Mouse (Mus musculus): ENCODE data around the gene Krtap3-2. TPM values are rescaled to one million over a fixed set of nuclear protein-coding genes. Genes with fewer than 3 reads are reported as not detected.

The Krtap3-2 gene
- polyA plus RNA-seq (2015; fragmentation: Nextera tagmentation; extraction: Ambion mirVana) = not detected in 2 replicates

GRCm38 (mm10) chr11:99556753-99557152, at the start of gene Krtap3-2:
Gene Krtap3-2 (minus strand): TSS chr11:99556853.

GRCm38 (mm10) chr11:99603208-99603607, 46.6 kb upstream of the Krtap3-2 start, which contains the start of gene Gm11938:
Gene Gm11938 (minus strand): TSS chr11:99603308.

GRCm38 (mm10) chr11:99597742-99598141, 41.1 kb upstream of the Krtap3-2 start, which contains the start of gene Krtap9-3:
Gene Krtap9-3 (minus strand): TSS chr11:99598105.

DNA sequence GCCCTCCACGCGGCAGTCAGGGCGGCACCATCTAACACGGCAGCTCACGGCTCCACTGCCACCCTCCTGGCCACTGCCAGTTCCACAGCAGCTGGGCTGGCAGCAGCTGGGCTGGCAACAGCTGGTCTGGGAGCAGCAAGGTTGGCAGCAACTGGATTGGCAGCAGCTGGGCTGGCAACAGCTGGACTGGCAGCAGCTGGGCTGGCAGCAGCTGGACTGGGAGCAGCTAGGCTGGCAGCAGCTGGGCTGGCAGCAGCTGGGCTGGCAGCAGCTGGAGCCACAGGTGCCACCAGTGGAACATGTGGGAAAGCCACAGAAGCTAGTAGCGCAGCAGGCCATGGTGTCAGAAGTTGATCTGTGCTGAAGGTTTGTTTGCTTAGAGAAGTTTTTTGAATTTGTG, 34.3 kb upstream of the Krtap3-2 start, which contains the start of gene Krtap1-3:
Krtap1-3 (minus strand) TSS at position 359 of the 400 bp plus-strand sequence.

DNA sequence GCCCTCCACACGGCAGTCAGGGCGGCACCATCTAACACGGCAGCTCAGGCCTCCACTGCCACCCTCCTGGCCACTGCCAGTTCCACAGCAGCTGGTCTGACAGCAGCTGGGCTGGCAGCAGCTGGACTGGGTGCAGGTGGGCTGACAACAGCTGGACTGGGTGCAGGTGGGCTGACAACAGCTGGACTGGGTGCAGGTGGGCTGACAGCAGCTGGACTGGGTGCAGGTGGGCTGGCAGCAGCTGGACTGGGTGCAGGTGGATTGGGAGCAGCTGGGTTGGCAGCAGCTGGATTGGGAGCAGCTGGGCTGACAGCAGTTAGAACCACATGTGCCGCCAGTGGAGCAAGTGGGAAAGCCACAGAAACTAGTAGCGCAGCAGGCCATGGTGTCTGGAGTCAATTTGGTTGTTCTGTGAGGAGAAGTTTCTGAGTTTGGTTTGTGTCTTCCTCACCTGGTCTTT, 26.6 kb upstream of the Krtap3-2 start, which contains the start of gene Krtap1-4:
Krtap1-4 (minus strand) TSS at position 410 of the 460 bp plus-strand sequence.

DNA sequence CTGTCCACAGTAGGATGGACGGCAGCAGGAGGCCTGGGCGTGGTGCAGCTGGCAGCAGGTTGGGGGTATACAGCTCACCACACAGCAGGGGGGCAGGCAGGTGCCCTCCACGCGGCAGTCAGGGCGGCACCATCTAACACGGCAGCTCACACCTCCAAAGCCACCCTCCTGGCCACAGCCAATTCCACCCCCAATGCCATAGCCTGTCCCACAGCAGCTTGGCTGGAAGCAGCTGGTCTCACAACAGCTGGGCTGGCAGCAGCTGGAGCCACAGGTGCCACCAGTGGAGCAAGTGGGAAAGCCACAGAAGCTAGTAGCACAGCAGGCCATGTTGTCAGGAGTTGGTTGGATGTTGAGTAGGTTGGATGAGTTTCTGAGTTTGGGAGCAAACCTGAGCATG, 24.0 kb upstream of the Krtap3-2 start, which contains the start of gene Krtap1-5:
Krtap1-5 (minus strand) TSS at position 381 of the 400 bp plus-strand sequence.

GRCm38 (mm10) chr11:99566530-99566929, 9.9 kb upstream of the Krtap3-2 start, which contains the start of gene Krtap3-1:
Gene Krtap3-1 (minus strand): TSS chr11:99566630.

GRCm38 (mm10) chr11:99559366-99559765, 2.7 kb upstream of the Krtap3-2 start, which contains the start of gene Gm11939:
Gene Gm11939 (minus strand): TSS chr11:99559466.

GRCm38 (mm10) chr11:99550765-99551164, 5.9 kb downstream of the Krtap3-2 start, which contains the start of gene Krtap3-3:
Gene Krtap3-3 (minus strand): TSS chr11:99550865.

GRCm38 (mm10) chr11:99521288-99521860, 35.3 kb downstream of the Krtap3-2 start, which contains the start of gene Krt39:
Gene Krt39 (minus strand): TSS chr11:99521338.

Other genes with a start within 250 kb of the Krtap3-2 start
- gene Krt25, start 233.9 kb downstream of the Krtap3-2 start, polyA plus RNA-seq (2015; fragmentation: Nextera tagmentation; extraction: Ambion mirVana) = not detected in 2 replicates
- not detected in 2 replicates for gene Krt26, start 218.9 kb downstream of the Krtap3-2 start, polyA plus RNA-seq (2015; fragmentation: Nextera tagmentation; extraction: Ambion mirVana)
- gene Krt27, start 205.7 kb downstream of the Krtap3-2 start, polyA plus RNA-seq (2015; fragmentation: Nextera tagmentation; extraction: Ambion mirVana) = not detected in 2 replicates
- not detected in 2 replicates for gene Krt28, start 181.9 kb downstream of the Krtap3-2 start, polyA plus RNA-seq (2015; fragmentation: Nextera tagmentation; extraction: Ambion mirVana)
- gene Krt10, start 167.5 kb downstream of the Krtap3-2 start, polyA plus RNA-seq (2015; fragmentation: Nextera tagmentation; extraction: Ambion mirVana) = 7.3 and 9.6 TPM in 2 replicates
- not detected in 2 replicates for gene Krt12, start 134.6 kb downstream of the Krtap3-2 start, polyA plus RNA-seq (2015; fragmentation: Nextera tagmentation; extraction: Ambion mirVana)
- gene Krt20, start 118.7 kb downstream of the Krtap3-2 start, polyA plus RNA-seq (2015; fragmentation: Nextera tagmentation; extraction: Ambion mirVana) = 0.06 and 0.22 TPM in 2 replicates
- gene Krt23, start 63.7 kb downstream of the Krtap3-2 start, polyA plus RNA-seq (2015; fragmentation: Nextera tagmentation; extraction: Ambion mirVana) = 0.10 TPM in 1 of 2 replicates, not detected in the other
- not detected in 2 replicates for gene Krt39, start 35.5 kb downstream of the Krtap3-2 start, polyA plus RNA-seq (2015; fragmentation: Nextera tagmentation; extraction: Ambion mirVana)
- not detected in 2 replicates for gene Krt40, start 13.7 kb downstream of the Krtap3-2 start, polyA plus RNA-seq (2015; fragmentation: Nextera tagmentation; extraction: Ambion mirVana)
- not detected in 2 replicates for gene Krtap3-3, start 6.0 kb downstream of the Krtap3-2 start, polyA plus RNA-seq (2015; fragmentation: Nextera tagmentation; extraction: Ambion mirVana)
- gene Gm11939, start 2.6 kb upstream of the Krtap3-2 start, polyA plus RNA-seq (2015; fragmentation: Nextera tagmentation; extraction: Ambion mirVana) = not detected in 2 replicates
- gene Krtap3-1, start 9.8 kb upstream of the Krtap3-2 start, polyA plus RNA-seq (2015; fragmentation: Nextera tagmentation; extraction: Ambion mirVana) = not detected in 2 replicates
- not detected in 2 replicates for gene Krtap1-5, start 24.2 kb upstream of the Krtap3-2 start, polyA plus RNA-seq (2015; fragmentation: Nextera tagmentation; extraction: Ambion mirVana)
- not detected in 2 replicates for gene Krtap1-4, start 26.8 kb upstream of the Krtap3-2 start, polyA plus RNA-seq (2015; fragmentation: Nextera tagmentation; extraction: Ambion mirVana)
- gene Krtap1-3, start 34.5 kb upstream of the Krtap3-2 start, polyA plus RNA-seq (2015; fragmentation: Nextera tagmentation; extraction: Ambion mirVana) = not detected in 2 replicates
- not detected in 2 replicates for gene Krtap9-3, start 41.3 kb upstream of the Krtap3-2 start, polyA plus RNA-seq (2015; fragmentation: Nextera tagmentation; extraction: Ambion mirVana)
- not detected in 2 replicates for gene Gm11938, start 46.5 kb upstream of the Krtap3-2 start, polyA plus RNA-seq (2015; fragmentation: Nextera tagmentation; extraction: Ambion mirVana)
- gene Gm11937, start 53.3 kb upstream of the Krtap3-2 start, polyA plus RNA-seq (2015; fragmentation: Nextera tagmentation; extraction: Ambion mirVana) = not detected in 2 replicates
- gene Krtap2-4, start 58.0 kb upstream of the Krtap3-2 start, polyA plus RNA-seq (2015; fragmentation: Nextera tagmentation; extraction: Ambion mirVana) = not detected in 2 replicates
- not detected in 2 replicates for gene Gm11562, start 63.6 kb upstream of the Krtap3-2 start, polyA plus RNA-seq (2015; fragmentation: Nextera tagmentation; extraction: Ambion mirVana)
- not detected in 2 replicates for gene Krtap4-1, start 71.4 kb upstream of the Krtap3-2 start, polyA plus RNA-seq (2015; fragmentation: Nextera tagmentation; extraction: Ambion mirVana)
- not detected in 2 replicates for gene Krtap4-2, start 78.2 kb upstream of the Krtap3-2 start, polyA plus RNA-seq (2015; fragmentation: Nextera tagmentation; extraction: Ambion mirVana)
- gene Krtap4-7, start 87.2 kb upstream of the Krtap3-2 start, polyA plus RNA-seq (2015; fragmentation: Nextera tagmentation; extraction: Ambion mirVana) = not detected in 2 replicates
- gene Gm11555, start 93.4 kb upstream of the Krtap3-2 start, polyA plus RNA-seq (2015; fragmentation: Nextera tagmentation; extraction: Ambion mirVana) = not detected in 2 replicates
- not detected in 2 replicates for gene Gm11563, start 102.1 kb upstream of the Krtap3-2 start, polyA plus RNA-seq (2015; fragmentation: Nextera tagmentation; extraction: Ambion mirVana)
- not detected in 2 replicates for gene Krtap4-6, start 109.1 kb upstream of the Krtap3-2 start, polyA plus RNA-seq (2015; fragmentation: Nextera tagmentation; extraction: Ambion mirVana)
- gene Gm14190, start 133.9 kb upstream of the Krtap3-2 start, polyA plus RNA-seq (2015; fragmentation: Nextera tagmentation; extraction: Ambion mirVana) = not detected in 2 replicates
- not detected in 2 replicates for gene Gm14180, start 177.4 kb upstream of the Krtap3-2 start, polyA plus RNA-seq (2015; fragmentation: Nextera tagmentation; extraction: Ambion mirVana)
- gene Gm11595, start 216.1 kb upstream of the Krtap3-2 start, polyA plus RNA-seq (2015; fragmentation: Nextera tagmentation; extraction: Ambion mirVana) = not detected in 2 replicates
- not detected in 2 replicates for gene Krtap4-8, start 223.9 kb upstream of the Krtap3-2 start, polyA plus RNA-seq (2015; fragmentation: Nextera tagmentation; extraction: Ambion mirVana)
- not detected in 2 replicates for gene Krtap4-9, start 228.3 kb upstream of the Krtap3-2 start, polyA plus RNA-seq (2015; fragmentation: Nextera tagmentation; extraction: Ambion mirVana)
- gene Gm11596, start 236.6 kb upstream of the Krtap3-2 start, polyA plus RNA-seq (2015; fragmentation: Nextera tagmentation; extraction: Ambion mirVana) = not detected in 2 replicates
- gene Gm11569, start 242.1 kb upstream of the Krtap3-2 start, polyA plus RNA-seq (2015; fragmentation: Nextera tagmentation; extraction: Ambion mirVana) = not detected in 2 replicates
- not detected in 2 replicates for gene Gm11554, start 247.6 kb upstream of the Krtap3-2 start, polyA plus RNA-seq (2015; fragmentation: Nextera tagmentation; extraction: Ambion mirVana)